In genomic region chr1:60158411-60158810, GRCm38 (mm10) we compare ENCODE assay signal across 8 mouse cellular contexts. TPM values are rescaled to one million over a fixed set of nuclear protein-coding genes. Genes with fewer than 3 reads are reported as not detected.
A peak's percentile ranks its signal among the peaks of the same experiment; 100 is the strongest.
DNase-seq lines count a peak whose midpoint lies in the region; ATAC-seq lines count a peak whose summit lies in the region.

No protein-coding gene starts in this region.

- no peak overlapping the region for H3K27ac ChIP-seq in forebrain, embryonic 14.5 days (ENCODE audit: low read depth, low read length)
- H3K27ac ChIP-seq in forebrain, embryonic 15.5 days (replicated peaks) = no peak overlapping the region
- H3K27ac ChIP-seq in embryonic facial prominence, embryonic 10.5 days (replicated peaks) = no peak overlapping the region

- H3K9me3 ChIP-seq in forebrain, embryonic 14.5 days (replicated peaks; ENCODE audit: control insufficient read depth, low read length) = no peaks in the 10 kb centered on the region
- H3K9me3 ChIP-seq in forebrain, embryonic 15.5 days = no peaks in the 10 kb centered on the region
- no peaks in the 10 kb centered on the region for H3K9me3 ChIP-seq in embryonic facial prominence, embryonic 10.5 days

- H3K4me3 ChIP-seq in forebrain, embryonic 14.5 days (ENCODE audit: low read depth, low read length) = no peak overlapping the region
- no peak overlapping the region for H3K4me3 ChIP-seq in forebrain, embryonic 15.5 days
- H3K4me3 ChIP-seq in embryonic facial prominence, embryonic 10.5 days = no peak overlapping the region

- no peaks in the 10 kb centered on the region for H3K36me3 ChIP-seq in forebrain, embryonic 14.5 days (ENCODE audit: control insufficient read depth, insufficient read depth, low read length)
- H3K36me3 ChIP-seq in forebrain, embryonic 15.5 days = no peaks in the 10 kb centered on the region
- H3K36me3 ChIP-seq in embryonic facial prominence, embryonic 10.5 days (replicated peaks) = no peaks in the 10 kb centered on the region

- WGBS in forebrain, embryonic 14.5 days = 75% methylated on average over 3 of the region's 3 CpGs
- 64% methylated on average over 3 of the region's 3 CpGs for WGBS in forebrain, embryonic 15.5 days
- WGBS in embryonic facial prominence, embryonic 10.5 days = 42% methylated on average over 3 of the region's 3 CpGs

- no peaks in the 10 kb centered on the region for H3K4me1 ChIP-seq in forebrain, embryonic 14.5 days (ENCODE audit: control insufficient read depth, insufficient read depth, low read length)
- no peaks in the 10 kb centered on the region for H3K4me1 ChIP-seq in forebrain, embryonic 15.5 days
- H3K4me1 ChIP-seq in embryonic facial prominence, embryonic 10.5 days = peaks cover 10% of the 10 kb centered on the region

- H3K9ac ChIP-seq in forebrain, embryonic 14.5 days (ENCODE audit: low read length) = no peak overlapping the region
- no peak overlapping the region for H3K9ac ChIP-seq in forebrain, embryonic 15.5 days (replicated peaks)

- intact Hi-C loops in left cerebral cortex, postnatal 36 days (cut with DNase I) = no loop called here

- ATAC-seq in forebrain, embryonic 14.5 days = no peak
- no peak for ATAC-seq in forebrain, embryonic 15.5 days (replicated peaks)
- peak; percentile 64 for ATAC-seq in megakaryocyte-erythroid progenitor cell, adult 5-6 weeks (replicated peaks; ENCODE audit: low FRiP score, low TSS enrichment, poor library complexity, severe bottlenecking)

- no peaks in the 10 kb centered on the region for H3K27me3 ChIP-seq in forebrain, embryonic 14.5 days (replicated peaks; ENCODE audit: control insufficient read depth, insufficient read depth, low read length)
- no peaks in the 10 kb centered on the region for H3K27me3 ChIP-seq in forebrain, embryonic 15.5 days
- no peaks in the 10 kb centered on the region for H3K27me3 ChIP-seq in embryonic facial prominence, embryonic 10.5 days (replicated peaks; ENCODE audit: low read depth, poor library complexity, severe bottlenecking)

- no peak overlapping the region for H3K4me2 ChIP-seq in forebrain, embryonic 14.5 days (ENCODE audit: low read length)
- no peak overlapping the region for H3K4me2 ChIP-seq in forebrain, embryonic 15.5 days (replicated peaks)

- peak; percentile 16 for DNase-seq in forebrain, embryonic 14.5 days (ENCODE audit: low spot score)
- peak; percentile 12 for DNase-seq in right cerebral cortex, postnatal 14 days
- DNase-seq in right cerebral cortex, postnatal 25 days = no peak
- DNase-seq in embryonic facial prominence, embryonic 10.5 days (ENCODE audit: low spot score) = peak; percentile 59
- peak; percentile 84 for DNase-seq in induced T-regulatory cell, adult 2 months (ENCODE audit: low read depth)
- no peak for DNase-seq in left cerebral cortex, postnatal 36 days (ENCODE audit: low spot score in 2 of 2)

RNA-seq across cellular contexts. Expression of gene Nbeal1, which starts 22.0 kb away (rescaled TPM):
- 6.5 and 9.4 TPM in 2 replicates for polyA plus RNA-seq in forebrain, embryonic 14.5 days (2014; fragmentation: Nextera tagmentation; extraction: Ambion mirVana)
- 7.7 and 8.2 TPM in 2 replicates for polyA plus RNA-seq in forebrain, embryonic 15.5 days (2015; fragmentation: Nextera tagmentation; extraction: Ambion mirVana)
- polyA plus RNA-seq in embryonic facial prominence, embryonic 10.5 days (2016; fragmentation: Nextera tagmentation; extraction: Ambion mirVana) = 8.6 and 9.5 TPM in 2 replicates
- 7.5 and 10.7 TPM in 2 replicates for total RNA-seq in megakaryocyte-erythroid progenitor cell, adult 5-6 weeks (2014; fragmentation: Nextera tagmentation)
- total RNA-seq in megakaryocyte-erythroid progenitor cell, adult 5-6 weeks (2017) = 9.5 and 10.0 TPM in 2 replicates
- total RNA-seq in left cerebral cortex, postnatal 36 days (2021) = 10 to 100 TPM; 17.8 to 26.9 TPM

RNA-seq across cellular contexts. Expression of gene Wdr12, which starts 60.0 kb away (rescaled TPM):
- 45.2 and 52.4 TPM in 2 replicates for polyA plus RNA-seq in forebrain, embryonic 14.5 days (2014; fragmentation: Nextera tagmentation; extraction: Ambion mirVana)
- 48.6 and 53.2 TPM in 2 replicates for polyA plus RNA-seq in forebrain, embryonic 15.5 days (2015; fragmentation: Nextera tagmentation; extraction: Ambion mirVana)
- 66.8 and 70.6 TPM in 2 replicates for polyA plus RNA-seq in embryonic facial prominence, embryonic 10.5 days (2016; fragmentation: Nextera tagmentation; extraction: Ambion mirVana)
- 77.4 and 91.1 TPM in 2 replicates for total RNA-seq in megakaryocyte-erythroid progenitor cell, adult 5-6 weeks (2014; fragmentation: Nextera tagmentation)
- total RNA-seq in megakaryocyte-erythroid progenitor cell, adult 5-6 weeks (2017) = 138 and 179 TPM in 2 replicates
- total RNA-seq in left cerebral cortex, postnatal 36 days (2021) = 10 to 100 TPM; 26.0 to 34.2 TPM

Comparison
In these comparisons a context has a peak if more than half of its experiments do, and no peak if none do; other contexts are left out.
1. DNase-seq: peak in forebrain, embryonic 14.5 days (single experiment), right cerebral cortex, postnatal 14 days (single experiment), embryonic facial prominence, embryonic 10.5 days (single experiment) and induced T-regulatory cell, adult 2 months (single experiment); none in right cerebral cortex, postnatal 25 days (single experiment) and left cerebral cortex, postnatal 36 days (0 of 2).